Mouse (Mus musculus): ENCODE results near the gene Ctnna3. TPM values are rescaled to one million over a fixed set of nuclear protein-coding genes. Genes with fewer than 3 reads are reported as not detected.
"Not testable (repeated sequence)": the region's sequence is repeated elsewhere in the genome, so short reads cannot be mapped to it uniquely, and the experiment has no call there.

Gene Ctnna3
- 0.01 TPM for polyA plus RNA-seq (2012; fragmentation: generic; extraction: Trizol)
- long read RNA-seq, experiment 1 = 0 reads
- long read RNA-seq, experiment 2 = 0 reads

DNA sequence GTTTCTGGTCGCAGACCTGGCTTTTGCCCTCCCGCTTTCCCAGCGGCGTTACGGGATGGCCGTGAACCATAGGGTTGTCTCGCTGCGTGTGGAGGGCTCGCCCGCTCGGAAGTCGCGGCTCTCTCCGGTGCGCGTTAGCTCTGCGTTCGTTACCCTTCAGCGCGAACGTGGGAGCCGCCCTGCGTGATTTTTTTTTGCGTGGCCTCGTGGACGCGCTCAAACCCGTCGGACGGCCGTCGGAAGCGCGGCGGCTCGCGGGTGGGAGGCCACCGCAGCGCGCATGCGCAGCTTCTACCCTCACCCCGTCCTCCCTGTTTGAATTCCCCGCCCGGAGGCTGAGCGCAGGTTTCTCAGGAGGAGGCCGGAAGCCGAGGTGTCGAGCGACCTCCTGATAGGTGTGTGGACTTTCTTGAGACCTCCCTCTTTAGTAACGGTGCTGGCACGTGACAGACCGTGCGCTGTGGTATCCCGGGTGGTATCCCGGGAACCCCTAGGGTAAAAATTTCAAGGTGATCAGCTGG, at the start of gene Ctnna3:
Gene Ctnna3, plus strand, starts transcription at position 314 of the 521 bp plus-strand sequence.
- no peaks in the 10 kb centered on the region for H3K36me3 ChIP-seq (ENCODE audit: control insufficient read depth, insufficient read depth)
- TF ChIP-seq MAX (IDR thresholded peaks at IDR 0.05) = peak; percentile 38
- peak; percentile 95 for TF ChIP-seq USF1 (IDR thresholded peaks at IDR 0.05; ENCODE audit: low read depth)
- no peak for TF ChIP-seq MYOD1 (IDR thresholded peaks at IDR 0.05; ENCODE audit: control insufficient read depth, insufficient read length, low read depth)
- H3K79me3 ChIP-seq (ENCODE audit: low read depth) = no peaks in the 10 kb centered on the region
- no peaks in the 10 kb centered on the region for H3K27me3 ChIP-seq (ENCODE audit: control insufficient read depth, insufficient read depth, insufficient read length)
- H3K4me3 ChIP-seq (ENCODE audit: insufficient read depth, poor library complexity, severe bottlenecking) = peak within 1 kb of the TSS; percentile 84
- no peaks in the 10 kb centered on the region for H3K79me2 ChIP-seq (ENCODE audit: control insufficient read depth, insufficient read depth)
- peak within 1 kb of the TSS; percentile 86 for H3ac ChIP-seq (ENCODE audit: control insufficient read depth, insufficient read length, low read depth)

DNA sequence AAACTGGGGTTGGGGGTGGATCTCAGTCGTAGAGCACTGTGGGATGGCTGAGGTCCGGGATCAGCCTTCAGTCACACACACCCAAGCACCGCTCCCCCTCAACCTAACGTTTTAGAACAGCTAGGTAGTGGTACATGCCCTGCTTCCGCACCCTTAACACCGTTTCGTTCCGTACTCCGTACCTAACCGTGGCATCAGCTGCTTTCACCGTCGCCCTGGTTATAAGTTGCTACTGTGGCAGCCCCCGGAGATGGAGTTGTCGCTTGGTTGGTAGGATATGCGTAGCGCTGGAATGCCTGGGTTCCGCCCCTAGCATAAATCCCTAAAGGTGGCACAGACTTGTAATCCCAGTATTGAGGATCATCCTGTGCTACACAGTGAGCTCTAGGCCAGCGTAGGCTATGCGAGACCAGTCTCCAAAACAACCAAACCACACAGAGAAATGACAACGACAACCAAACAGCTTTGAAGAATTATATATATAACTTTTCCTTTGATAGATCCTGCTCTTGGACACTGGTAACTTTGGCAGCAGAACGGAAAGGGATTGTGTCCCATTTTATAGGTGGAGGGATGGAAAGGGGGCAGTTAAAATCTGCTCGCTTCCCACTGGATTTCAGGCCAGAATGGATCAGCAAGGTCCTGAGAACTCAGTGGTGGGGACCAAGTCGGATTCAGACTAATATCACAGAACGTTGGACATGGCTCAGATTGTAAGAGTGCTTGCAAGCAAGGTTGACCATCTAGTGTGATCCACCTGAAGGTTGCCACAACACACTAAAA, 48.2 kb upstream of the Ctnna3 start, which contains the start of gene Sirt1:
Gene Sirt1, minus strand, starts transcription at position 207 of the 783 bp plus-strand sequence.
- no peaks in the 10 kb centered on the region for H3K79me2 ChIP-seq (ENCODE audit: control insufficient read depth, insufficient read depth)
- peak within 1 kb of the TSS; percentile 18 for H3ac ChIP-seq (ENCODE audit: control insufficient read depth, insufficient read length, low read depth)
- peak within 1 kb of the TSS; percentile 33 for H3K4me3 ChIP-seq (ENCODE audit: insufficient read depth, poor library complexity, severe bottlenecking)
- H3K36me3 ChIP-seq (ENCODE audit: control insufficient read depth, insufficient read depth) = no peaks in the 10 kb centered on the region
- no peaks in the 10 kb centered on the region for H3K79me3 ChIP-seq (ENCODE audit: low read depth)
- no peaks in the 10 kb centered on the region for H3K27me3 ChIP-seq (ENCODE audit: control insufficient read depth, insufficient read depth, insufficient read length)
- TF ChIP-seq MYOG (IDR thresholded peaks at IDR 0.05; ENCODE audit: control insufficient read depth, extremely low read depth, insufficient read length) (no peak), USF1 (IDR thresholded peaks at IDR 0.05; ENCODE audit: low read depth) (no peak), FOSL1 (IDR thresholded peaks at IDR 0.05; ENCODE audit: insufficient read depth, low read length, poor library complexity, severe bottlenecking) (no peak), CEBPB (IDR thresholded peaks at IDR 0.05; ENCODE audit: low read depth) (no peak), MYOD1 (IDR thresholded peaks at IDR 0.05; ENCODE audit: control insufficient read depth, insufficient read length, low read depth) (no peak), CTCF (IDR thresholded peaks at IDR 0.05; ENCODE audit: control insufficient read depth, insufficient read depth, insufficient read length) (no peak), MAX (IDR thresholded peaks at IDR 0.05) (no peak)

DNA sequence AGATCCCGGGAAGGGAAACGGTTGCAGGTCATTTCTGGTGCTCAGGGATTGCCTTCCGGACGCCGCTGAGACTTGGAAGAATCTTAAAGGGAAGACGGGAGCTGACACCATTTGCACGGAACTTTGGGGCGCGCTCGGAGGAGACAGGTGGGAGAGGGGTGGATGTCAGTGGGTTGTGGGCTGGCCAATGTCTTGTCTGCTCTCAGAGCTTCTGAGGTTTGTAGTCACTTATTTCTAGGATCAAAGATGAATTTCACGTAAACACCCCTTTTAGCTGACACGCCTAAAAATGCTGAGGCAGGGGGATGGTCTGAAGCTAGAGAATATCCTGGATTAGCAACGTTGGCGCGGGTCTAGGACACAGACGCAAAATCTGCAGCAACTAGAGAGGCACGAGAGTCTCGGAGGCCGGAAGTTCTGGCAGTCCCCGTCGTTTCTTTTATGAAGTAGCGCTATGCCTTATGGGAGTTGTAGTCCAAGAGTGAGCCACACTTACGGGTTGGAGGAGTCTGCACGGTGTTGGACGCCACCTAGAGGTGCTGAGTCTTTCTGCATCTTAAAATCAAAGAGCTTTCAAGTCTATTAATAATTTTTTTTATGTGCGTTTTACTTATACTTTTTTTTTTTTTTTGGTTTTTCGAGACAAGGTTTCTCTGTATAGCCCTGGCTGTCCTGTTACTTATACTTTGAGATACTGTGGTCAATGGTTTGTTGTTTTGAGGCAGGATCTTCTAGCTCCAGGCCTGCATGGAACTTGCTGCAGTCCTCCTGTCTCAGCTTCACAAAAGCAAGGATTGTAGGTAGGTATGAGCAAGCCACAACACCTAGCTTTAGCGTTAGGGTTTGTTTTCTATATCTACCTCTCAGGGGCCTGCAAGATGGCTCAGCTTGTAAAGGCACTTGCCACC, 47.3 kb upstream of the Ctnna3 start, which contains the start of gene Dnajc12:
Gene Dnajc12, plus strand, starts transcription at position 72 of the 908 bp plus-strand sequence.
- Histone ChIP-seq H3K79me3 (ENCODE audit: low read depth) (no peaks in the 10 kb centered on the region), H3K4me3 (ENCODE audit: insufficient read depth, poor library complexity, severe bottlenecking) (peak within 1 kb of the TSS; percentile 33), H3ac (ENCODE audit: control insufficient read depth, insufficient read length, low read depth) (peak within 1 kb of the TSS; percentile 18), H3K27me3 (ENCODE audit: control insufficient read depth, insufficient read depth, insufficient read length) (no peaks in the 10 kb centered on the region), H3K79me2 (ENCODE audit: control insufficient read depth, insufficient read depth) (no peaks in the 10 kb centered on the region), H3K36me3 (ENCODE audit: control insufficient read depth, insufficient read depth) (no peaks in the 10 kb centered on the region)
- TF ChIP-seq USF1 (IDR thresholded peaks at IDR 0.05; ENCODE audit: low read depth) (no peak), MAX (IDR thresholded peaks at IDR 0.05) (no peak), CTCF (IDR thresholded peaks at IDR 0.05; ENCODE audit: control insufficient read depth, insufficient read depth, insufficient read length) (peak; percentile 39), MYOD1 (IDR thresholded peaks at IDR 0.05; ENCODE audit: control insufficient read depth, insufficient read length, low read depth) (peak; percentile 5), MYOG (IDR thresholded peaks at IDR 0.05; ENCODE audit: control insufficient read depth, extremely low read depth, insufficient read length) (no peak), FOSL1 (IDR thresholded peaks at IDR 0.05; ENCODE audit: insufficient read depth, low read length, poor library complexity, severe bottlenecking) (no peak), CEBPB (IDR thresholded peaks at IDR 0.05; ENCODE audit: low read depth) (no peak)

DNA sequence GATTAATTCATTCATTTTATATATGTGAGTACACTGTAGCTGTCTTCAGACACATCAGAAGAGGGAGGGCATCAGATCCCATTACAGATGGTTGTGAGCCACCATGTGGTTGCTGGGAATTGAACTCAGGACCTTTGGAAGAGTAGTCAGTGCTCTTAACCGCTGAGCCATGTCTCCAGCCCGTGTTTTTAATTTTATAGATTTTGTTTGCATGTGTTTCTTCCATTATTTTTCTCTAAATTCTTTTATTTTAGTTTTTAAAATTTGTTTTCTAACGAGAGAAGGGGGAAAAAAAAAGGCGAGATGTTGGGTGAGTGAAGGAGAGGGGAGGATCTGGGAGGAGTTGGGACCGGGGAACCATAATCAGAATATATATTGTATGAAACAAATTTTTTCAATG, 44.0 kb upstream of the Ctnna3 start:
- H3ac ChIP-seq (ENCODE audit: control insufficient read depth, insufficient read length, low read depth); H3K36me3 ChIP-seq (ENCODE audit: control insufficient read depth, insufficient read depth); H3K4me3 ChIP-seq (ENCODE audit: insufficient read depth, poor library complexity, severe bottlenecking); H3K79me2 ChIP-seq (ENCODE audit: control insufficient read depth, insufficient read depth); H3K27me3 ChIP-seq (ENCODE audit: control insufficient read depth, insufficient read depth, insufficient read length); H3K79me3 ChIP-seq (ENCODE audit: low read depth): not testable (repeated sequence)

DNA sequence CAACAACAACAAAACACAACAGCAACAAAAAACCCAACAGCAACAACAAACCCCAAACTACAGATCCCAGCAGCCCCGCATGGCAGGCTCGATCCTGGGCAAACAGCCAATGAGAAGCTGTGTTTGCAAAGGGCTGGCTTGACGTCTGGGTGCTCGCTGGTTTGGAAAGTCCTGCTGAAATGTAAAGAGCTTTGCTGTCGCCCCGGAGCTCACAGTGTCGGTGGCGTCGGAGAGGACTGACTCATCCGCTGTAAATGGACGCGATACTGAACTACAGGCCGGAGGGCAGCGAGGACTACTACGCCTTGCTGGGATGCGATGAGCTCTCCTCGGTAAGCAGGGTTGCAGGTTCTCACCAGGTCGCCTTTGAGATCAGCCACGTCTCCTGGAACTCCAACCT, 43.5 kb upstream of the Ctnna3 start:
- no peaks in the 10 kb centered on the region for H3K79me2 ChIP-seq (ENCODE audit: control insufficient read depth, insufficient read depth)
- H3ac ChIP-seq (ENCODE audit: control insufficient read depth, insufficient read length, low read depth) = peak overlapping the region; percentile 62
- no peaks in the 10 kb centered on the region for H3K79me3 ChIP-seq (ENCODE audit: low read depth)
- no peak overlapping the region for H3K4me3 ChIP-seq (ENCODE audit: insufficient read depth, poor library complexity, severe bottlenecking)
- H3K27me3 ChIP-seq (ENCODE audit: control insufficient read depth, insufficient read depth, insufficient read length) = no peaks in the 10 kb centered on the region
- H3K36me3 ChIP-seq (ENCODE audit: control insufficient read depth, insufficient read depth) = no peaks in the 10 kb centered on the region
- TF ChIP-seq MYOG (IDR thresholded peaks at IDR 0.05; ENCODE audit: control insufficient read depth, extremely low read depth, insufficient read length) (no peak), USF1 (IDR thresholded peaks at IDR 0.05; ENCODE audit: low read depth) (no peak), FOSL1 (IDR thresholded peaks at IDR 0.05; ENCODE audit: insufficient read depth, low read length, poor library complexity, severe bottlenecking) (no peak), CTCF (IDR thresholded peaks at IDR 0.05; ENCODE audit: control insufficient read depth, insufficient read depth, insufficient read length) (no peak), MAX (IDR thresholded peaks at IDR 0.05) (no peak), CEBPB (IDR thresholded peaks at IDR 0.05; ENCODE audit: low read depth) (no peak), MYOD1 (IDR thresholded peaks at IDR 0.05; ENCODE audit: control insufficient read depth, insufficient read length, low read depth) (no peak)
